Mouse (Mus musculus) inflammation-experienced regulatory T-cells, adult 6 months (primary cell): Measurements from ENCODE around the gene Bcl2l13. TPM values are rescaled to one million over a fixed set of nuclear protein-coding genes. Genes with fewer than 3 reads are reported as not detected.

Experiments
- ATAC-seq: one replicate; pipeline ENCODE4 v1.8.0; 2017
- polyA plus RNA-seq, 3 experiments: library from polyadenylated mRNA; unstranded; fragments of 100-300 nt; shearing (Covaris generic); gene quantifications; one replicate each; pipeline ENCODE4 v1.2.1; 2017

Bcl2l13 gene
- polyA plus RNA-seq, 3 experiments from 2014 or later: 7.0 to 12.5 (median 8.6) TPM

- no peak for ATAC-seq
Observed at GRCm38 (mm10) chr6:120930450-120931306, 94.7 kb downstream of the Bcl2l13 start.

GRCm38 (mm10) chr6:120932597-120932996 lies 96.6 kb downstream of the Bcl2l13 start:
- peak; percentile 77 for ATAC-seq

- ATAC-seq: no peak
Observed at GRCm38 (mm10) chr6:120933670-120934069, 97.7 kb downstream of the Bcl2l13 start.

DNA sequence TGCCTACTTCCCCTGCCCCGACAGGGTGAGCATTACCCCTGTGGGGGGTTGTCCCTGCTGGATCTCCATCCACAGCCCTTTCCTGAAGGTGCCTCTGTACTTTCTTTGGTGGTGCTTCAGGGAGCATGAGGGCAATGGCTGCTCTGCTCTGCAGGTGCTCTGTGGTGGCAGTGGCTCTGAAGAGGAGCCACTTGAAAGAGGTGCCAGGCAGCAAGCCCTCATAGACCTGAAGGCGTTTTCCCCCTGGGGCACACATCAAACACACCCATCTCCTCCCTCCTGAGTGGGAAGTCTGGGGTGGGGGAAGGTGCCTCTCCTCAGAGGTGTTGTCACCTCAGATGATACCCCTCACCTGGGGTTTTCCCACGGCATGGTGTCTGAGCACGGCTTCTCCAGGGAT lies 98.2 kb downstream of the Bcl2l13 start:
- no peak for ATAC-seq

DNA sequence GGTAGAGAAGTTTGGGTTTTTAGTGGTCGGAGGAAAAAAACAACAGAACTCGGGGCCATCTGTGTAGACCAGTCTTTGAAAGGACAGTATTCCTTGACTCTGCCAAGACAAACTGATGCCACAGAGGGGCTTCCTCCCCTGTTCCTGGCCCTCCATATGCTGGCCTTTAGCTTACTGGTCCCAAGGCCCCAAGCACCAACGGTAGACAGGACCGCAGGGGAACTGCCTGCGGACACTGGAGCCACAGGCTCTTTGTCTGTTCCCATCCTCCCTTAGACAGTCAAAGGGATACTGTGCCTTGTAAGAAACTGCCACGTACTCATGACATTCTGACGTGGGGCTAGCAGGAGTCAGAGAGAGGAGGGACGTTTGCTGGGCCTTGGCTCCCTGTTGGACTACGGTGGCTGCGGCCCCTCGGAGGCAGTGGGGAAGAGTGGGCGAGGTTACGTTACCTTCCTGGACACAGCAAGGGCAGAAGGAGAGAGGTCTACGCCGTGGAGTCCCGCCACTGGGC lies 101.1 kb downstream of the Bcl2l13 start:
- ATAC-seq: no peak

DNA sequence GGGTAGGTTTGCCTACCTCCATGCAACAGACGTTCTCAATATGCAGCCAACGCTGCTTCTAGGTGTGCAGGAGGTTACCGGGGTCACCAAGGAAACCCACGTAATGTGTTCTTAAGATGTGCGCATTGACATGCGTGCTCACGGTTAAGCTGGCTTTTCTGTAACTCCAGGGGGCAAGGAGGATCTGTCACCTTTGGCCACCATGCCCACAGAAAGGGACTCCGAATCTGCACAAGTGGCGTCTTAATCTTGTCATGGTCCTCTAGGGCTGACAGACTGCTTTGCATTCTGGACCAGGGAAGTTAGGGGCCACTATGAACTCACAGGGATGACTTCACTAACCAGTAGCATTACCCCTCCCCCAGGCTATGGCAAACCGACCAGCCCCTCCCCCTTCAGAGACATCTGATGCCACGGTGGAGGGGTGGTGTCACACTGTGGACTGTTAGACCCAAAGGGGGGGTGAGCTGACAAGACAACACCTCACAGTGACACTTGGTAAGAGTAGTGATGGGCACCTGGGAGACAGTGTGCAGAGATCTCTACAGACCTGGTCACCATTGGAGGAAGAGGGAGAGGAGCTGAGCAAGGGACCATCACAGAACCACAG lies 102.1 kb downstream of the Bcl2l13 start:
- ATAC-seq: no peak

- ATAC-seq: no peak
Observed at GRCm38 (mm10) chr6:120938763-120939450, 102.9 kb downstream of the Bcl2l13 start.

DNA sequence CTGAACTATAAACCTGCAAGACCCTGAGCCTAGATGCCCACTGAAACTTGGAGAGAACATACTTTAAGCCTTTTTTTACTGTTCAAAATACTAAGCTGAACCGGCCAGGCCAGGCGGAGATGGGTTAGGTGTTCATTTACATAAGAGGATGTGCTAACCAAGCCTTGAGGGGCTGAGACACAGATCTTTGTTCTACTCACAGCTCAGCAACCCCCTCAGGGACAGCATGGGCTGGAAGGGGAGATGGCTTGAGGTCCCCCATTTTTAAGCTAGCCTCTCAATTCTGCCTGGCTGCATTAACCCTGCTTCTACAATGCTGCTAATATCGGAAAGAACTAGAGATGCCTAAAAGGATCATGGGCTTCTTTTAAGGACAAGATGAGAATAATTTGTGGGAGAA lies 103.8 kb downstream of the Bcl2l13 start:
- no peak for ATAC-seq

GRCm38 (mm10) chr6:120940446-120941083 lies 104.6 kb downstream of the Bcl2l13 start:
- ATAC-seq: no peak

DNA sequence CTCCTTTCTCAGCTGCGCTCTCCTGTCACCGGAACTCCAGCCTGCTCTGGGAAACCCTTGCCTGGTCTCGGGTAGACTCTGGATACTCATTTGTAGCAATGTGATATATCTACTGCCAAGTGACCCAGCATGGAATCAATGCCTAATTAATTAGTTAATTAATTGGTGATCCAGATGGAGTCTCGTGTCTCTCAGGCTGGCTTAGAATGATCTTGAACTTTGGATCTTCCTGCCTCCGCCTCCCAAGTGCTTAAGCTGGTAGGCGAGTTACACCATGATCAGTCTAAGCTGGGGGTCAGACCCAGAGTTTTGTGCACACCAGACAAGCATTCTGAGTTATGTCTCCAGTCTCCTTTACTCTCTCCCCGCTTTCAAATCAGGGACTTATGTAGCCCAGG lies 105.1 kb downstream of the Bcl2l13 start:
- ATAC-seq: no peak

GRCm38 (mm10) chr6:120941575-120941974 lies 105.6 kb downstream of the Bcl2l13 start:
- ATAC-seq: no peak

Other genes with a start within 250 kb of the Bcl2l13 start
- gene Cecr2, start 169.8 kb upstream of the Bcl2l13 start, polyA plus RNA-seq: under 1 TPM; 0.25 to 0.46 (median 0.35) TPM
- under 1 TPM in 2 of 3 experiments, not detected in 1; 0.36 to 0.47 TPM for gene Slc25a18, start 62.6 kb upstream of the Bcl2l13 start, polyA plus RNA-seq
- 10 to 100 TPM; 78.2 to 86.1 (median 84.1) TPM for gene Atp6v1e1, start 13.4 kb upstream of the Bcl2l13 start, polyA plus RNA-seq
- 10 to 100 TPM; 42.6 to 56.8 (median 45.7) TPM for gene Bid, start 80.6 kb downstream of the Bcl2l13 start, polyA plus RNA-seq